Mouse (Mus musculus) C2C12 (cell line): ENCODE measurements around the gene Fcamr.

ENCODE experiments used
- CEBPB ChIP-seq: IDR thresholded peaks from one replicate; pipeline ENCODE4 v1.6.1; 2011; ENCODE audit warnings: low read depth, mild to moderate bottlenecking, control low read depth, moderate library complexity
- CTCF ChIP-seq: IDR thresholded peaks from one replicate; pipeline ENCODE4 v1.5.1; 2011; ENCODE audit not compliant: control insufficient read depth, insufficient read depth, insufficient read length
- MAX ChIP-seq: IDR thresholded peaks from one replicate; pipeline ENCODE4 v1.6.1; 2011; ENCODE audit warnings: mild to moderate bottlenecking, control low read depth
- MYOD1 ChIP-seq: IDR thresholded peaks from one replicate; pipeline ENCODE4 v1.6.1; 2011; ENCODE audit warnings: low read depth; ENCODE audit not compliant: control insufficient read depth, insufficient read length
- MYOG ChIP-seq: IDR thresholded peaks from one replicate; pipeline ENCODE4 v1.6.1; 2011; ENCODE audit not compliant: control insufficient read depth, insufficient read length; ENCODE audit errors: extremely low read depth
- USF1 ChIP-seq: IDR thresholded peaks from one replicate; pipeline ENCODE4 v1.6.1; 2011; ENCODE audit warnings: low read depth, mild to moderate bottlenecking, control low read depth, moderate library complexity

- no peak for TF ChIP-seq CEBPB
- TF ChIP-seq USF1: no peak
- no peak for TF ChIP-seq MAX
- no peak for TF ChIP-seq CTCF
- TF ChIP-seq MYOD1: no peak
- no peak for TF ChIP-seq MYOG
Measured at GRCm38 (mm10) chr1:130779867-130780266, 20.8 kb upstream of the Fcamr start.
